Mouse (Mus musculus): Measurements from ENCODE around the gene Acd. TPM values are rescaled to one million over a fixed set of nuclear protein-coding genes. Genes with fewer than 3 reads are reported as not detected.
A peak's percentile ranks its signal among the peaks of the same experiment; 100 is the strongest.

Gene Acd
- polyA plus RNA-seq, 1 experiment from 2014 or later: 56.5 TPM

- Histone ChIP-seq H3K27me3 (ENCODE audit: control insufficient read depth, insufficient read depth, low read length) (no peaks in the 10 kb centered on the region), H3K9ac (replicated peaks; ENCODE audit: low read length) (no peak overlapping the region), H3K27ac (replicated peaks; ENCODE audit: low read depth, low read length) (no peak overlapping the region), H3K36me3 (replicated peaks; ENCODE audit: control insufficient read depth, insufficient read depth, low read depth, low read length) (peaks cover 3% of the 10 kb centered on the region), H3K9me3 (replicated peaks; ENCODE audit: control insufficient read depth, low read length) (no peaks in the 10 kb centered on the region), H3K4me3 (ENCODE audit: low read depth, low read length) (peak overlapping the region; percentile 78; the same call in 1 of the 2 replicates), H3K4me2 (ENCODE audit: low read depth, low read length) (peak overlapping the region; percentile 88), H3K4me1 (ENCODE audit: control insufficient read depth, insufficient read depth, low read length) (peaks cover 9% of the 10 kb centered on the region)
- DNase-seq (ENCODE audit: low spot score) (no peak), ATAC-seq (replicated peaks; ENCODE audit: insufficient number of reproducible peaks, low FRiP score, low TSS enrichment, low read depth) (no peak)
- WGBS: 81% methylated on average over 12 of the region's 12 CpGs
These were observed 5.5 kb upstream of the Acd start for GRCm38 (mm10) chr8:105706426-105706825.

- Histone ChIP-seq H3K9me3 (replicated peaks; ENCODE audit: control insufficient read depth, low read length) (no peaks in the 10 kb centered on the region), H3K9ac (replicated peaks; ENCODE audit: low read length) (no peak overlapping the region), H3K27me3 (ENCODE audit: control insufficient read depth, insufficient read depth, low read length) (no peaks in the 10 kb centered on the region), H3K4me3 (ENCODE audit: low read depth, low read length) (no peak overlapping the region), H3K4me1 (ENCODE audit: control insufficient read depth, insufficient read depth, low read length) (peaks cover 12% of the 10 kb centered on the region), H3K36me3 (replicated peaks; ENCODE audit: control insufficient read depth, insufficient read depth, low read depth, low read length) (peaks cover 3% of the 10 kb centered on the region), H3K27ac (replicated peaks; ENCODE audit: low read depth, low read length) (no peak overlapping the region), H3K4me2 (ENCODE audit: low read depth, low read length) (no peak overlapping the region)
- 91% methylated on average over 6 of the region's 6 CpGs for WGBS
- DNase-seq (ENCODE audit: low spot score): no peak
- no peak for ATAC-seq (replicated peaks; ENCODE audit: insufficient number of reproducible peaks, low FRiP score, low TSS enrichment, low read depth)
These were observed 4.1 kb upstream of the Acd start for GRCm38 (mm10) chr8:105704955-105705354.

DNA sequence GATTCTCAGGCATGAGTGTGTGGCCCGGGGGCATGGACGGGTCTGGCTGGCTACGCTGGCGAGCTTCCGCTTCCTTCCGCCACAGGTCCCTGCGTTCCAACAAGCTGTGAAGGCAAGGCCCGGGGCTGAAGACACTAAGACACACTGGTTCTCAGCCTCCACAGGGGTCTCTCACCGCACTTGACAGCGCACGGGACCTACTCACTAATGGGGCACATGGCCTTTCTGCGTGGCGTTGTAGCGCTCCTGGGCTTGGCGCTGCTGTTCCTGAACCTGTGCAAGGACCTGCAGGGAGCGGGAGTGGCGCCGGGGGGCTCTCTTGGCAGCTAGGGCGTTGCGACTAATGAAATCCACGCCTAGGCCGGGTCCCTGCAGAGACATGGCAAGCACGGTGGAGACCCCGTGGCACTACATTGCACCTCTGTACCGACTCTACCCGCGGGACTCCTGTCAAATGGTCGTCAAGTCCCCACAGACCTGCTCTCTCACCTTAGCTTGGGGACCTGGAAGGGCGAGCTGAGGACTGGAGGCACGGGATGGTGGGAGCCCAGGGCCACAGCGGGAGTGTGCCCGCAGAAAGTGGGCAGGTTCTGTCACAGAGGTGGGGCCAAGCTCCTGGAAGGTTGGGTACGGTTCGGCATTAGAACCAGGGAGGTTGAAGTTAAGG lies 3.4 kb upstream of the Acd start:
- Histone ChIP-seq H3K9me3 (replicated peaks; ENCODE audit: control insufficient read depth, low read length) (no peaks in the 10 kb centered on the region), H3K27me3 (ENCODE audit: control insufficient read depth, insufficient read depth, low read length) (no peaks in the 10 kb centered on the region), H3K4me3 (ENCODE audit: low read depth, low read length) (no peak overlapping the region), H3K36me3 (replicated peaks; ENCODE audit: control insufficient read depth, insufficient read depth, low read depth, low read length) (peaks cover 3% of the 10 kb centered on the region), H3K4me2 (ENCODE audit: low read depth, low read length) (no peak overlapping the region), H3K9ac (replicated peaks; ENCODE audit: low read length) (no peak overlapping the region), H3K27ac (replicated peaks; ENCODE audit: low read depth, low read length) (no peak overlapping the region), H3K4me1 (ENCODE audit: control insufficient read depth, insufficient read depth, low read length) (peaks cover 13% of the 10 kb centered on the region)
- WGBS: 92% methylated on average over 34 of the region's 34 CpGs
- ATAC-seq (replicated peaks; ENCODE audit: insufficient number of reproducible peaks, low FRiP score, low TSS enrichment, low read depth): no peak
- no peak for DNase-seq (ENCODE audit: low spot score)

GRCm38 (mm10) chr8:105702731-105703415 lies 2.0 kb upstream of the Acd start:
- Histone ChIP-seq H3K9ac (replicated peaks; ENCODE audit: low read length) (no peak overlapping the region), H3K27ac (replicated peaks; ENCODE audit: low read depth, low read length) (no peak overlapping the region), H3K4me3 (ENCODE audit: low read depth, low read length) (no peak overlapping the region), H3K27me3 (ENCODE audit: control insufficient read depth, insufficient read depth, low read length) (no peaks in the 10 kb centered on the region), H3K4me2 (ENCODE audit: low read depth, low read length) (no peak overlapping the region), H3K36me3 (replicated peaks; ENCODE audit: control insufficient read depth, insufficient read depth, low read depth, low read length) (peaks cover 3% of the 10 kb centered on the region), H3K4me1 (ENCODE audit: control insufficient read depth, insufficient read depth, low read length) (peaks cover 13% of the 10 kb centered on the region), H3K9me3 (replicated peaks; ENCODE audit: control insufficient read depth, low read length) (no peaks in the 10 kb centered on the region)
- DNase-seq (ENCODE audit: low spot score) (no peak), ATAC-seq (replicated peaks; ENCODE audit: insufficient number of reproducible peaks, low FRiP score, low TSS enrichment, low read depth) (no peak)
- WGBS: 90% methylated on average over 24 of the region's 24 CpGs

DNA sequence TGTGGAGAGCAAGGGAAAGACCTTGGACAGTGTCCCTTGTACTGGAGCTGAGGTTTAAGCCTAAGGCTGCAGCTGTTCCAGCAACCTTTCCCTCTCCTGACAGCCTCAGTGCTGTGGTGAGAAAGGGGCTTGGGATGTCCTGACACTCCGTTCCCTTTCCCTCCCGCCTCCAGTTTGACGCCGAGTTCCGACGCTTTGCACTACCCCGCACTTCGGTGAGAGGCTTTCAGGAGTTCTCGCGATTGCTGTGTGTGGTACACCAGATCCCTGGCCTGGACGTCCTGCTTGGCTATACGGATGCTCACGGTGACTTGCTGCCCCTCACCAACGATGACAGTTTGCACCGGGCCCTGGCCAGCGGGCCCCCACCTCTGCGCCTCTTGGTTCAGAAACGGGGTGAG lies 1.1 kb upstream of the Acd start:
- DNase-seq (ENCODE audit: low spot score) (no peak), ATAC-seq (replicated peaks; ENCODE audit: insufficient number of reproducible peaks, low FRiP score, low TSS enrichment, low read depth) (peak; percentile 4)
- Histone ChIP-seq H3K4me3 (ENCODE audit: low read depth, low read length) (peak overlapping the region; percentile 57), H3K27ac (replicated peaks; ENCODE audit: low read depth, low read length) (no peak overlapping the region), H3K4me1 (ENCODE audit: control insufficient read depth, insufficient read depth, low read length) (peaks cover 12% of the 10 kb centered on the region), H3K27me3 (ENCODE audit: control insufficient read depth, insufficient read depth, low read length) (no peaks in the 10 kb centered on the region), H3K9me3 (replicated peaks; ENCODE audit: control insufficient read depth, low read length) (no peaks in the 10 kb centered on the region), H3K4me2 (ENCODE audit: low read depth, low read length) (peak overlapping the region; percentile 87), H3K9ac (replicated peaks; ENCODE audit: low read length) (peak overlapping the region; percentile 46; the same call in 1 of the 2 replicates), H3K36me3 (replicated peaks; ENCODE audit: control insufficient read depth, insufficient read depth, low read depth, low read length) (peaks cover 3% of the 10 kb centered on the region)
- 43% methylated on average over 18 of the region's 18 CpGs for WGBS

- Histone ChIP-seq H3K27me3 (ENCODE audit: control insufficient read depth, insufficient read depth, low read length) (no peaks in the 10 kb centered on the region), H3K27ac (replicated peaks; ENCODE audit: low read depth, low read length) (no peak overlapping the region; the same call in 1 of the 2 replicates), H3K4me2 (ENCODE audit: low read depth, low read length) (peak overlapping the region; percentile 87), H3K9me3 (replicated peaks; ENCODE audit: control insufficient read depth, low read length) (no peaks in the 10 kb centered on the region), H3K4me1 (ENCODE audit: control insufficient read depth, insufficient read depth, low read length) (peaks cover 8% of the 10 kb centered on the region), H3K4me3 (ENCODE audit: low read depth, low read length) (peak overlapping the region; percentile 57), H3K36me3 (replicated peaks; ENCODE audit: control insufficient read depth, insufficient read depth, low read depth, low read length) (peaks cover 3% of the 10 kb centered on the region), H3K9ac (replicated peaks; ENCODE audit: low read length) (peak overlapping the region; percentile 56)
- DNase-seq (ENCODE audit: low spot score) (peak; percentile 44), ATAC-seq (replicated peaks; ENCODE audit: insufficient number of reproducible peaks, low FRiP score, low TSS enrichment, low read depth) (peak; percentile 46)
- WGBS: 0% methylated on average over 21 of the region's 21 CpGs
These were observed 336 bp downstream of the Acd start for GRCm38 (mm10) chr8:105700566-105700965.

DNA sequence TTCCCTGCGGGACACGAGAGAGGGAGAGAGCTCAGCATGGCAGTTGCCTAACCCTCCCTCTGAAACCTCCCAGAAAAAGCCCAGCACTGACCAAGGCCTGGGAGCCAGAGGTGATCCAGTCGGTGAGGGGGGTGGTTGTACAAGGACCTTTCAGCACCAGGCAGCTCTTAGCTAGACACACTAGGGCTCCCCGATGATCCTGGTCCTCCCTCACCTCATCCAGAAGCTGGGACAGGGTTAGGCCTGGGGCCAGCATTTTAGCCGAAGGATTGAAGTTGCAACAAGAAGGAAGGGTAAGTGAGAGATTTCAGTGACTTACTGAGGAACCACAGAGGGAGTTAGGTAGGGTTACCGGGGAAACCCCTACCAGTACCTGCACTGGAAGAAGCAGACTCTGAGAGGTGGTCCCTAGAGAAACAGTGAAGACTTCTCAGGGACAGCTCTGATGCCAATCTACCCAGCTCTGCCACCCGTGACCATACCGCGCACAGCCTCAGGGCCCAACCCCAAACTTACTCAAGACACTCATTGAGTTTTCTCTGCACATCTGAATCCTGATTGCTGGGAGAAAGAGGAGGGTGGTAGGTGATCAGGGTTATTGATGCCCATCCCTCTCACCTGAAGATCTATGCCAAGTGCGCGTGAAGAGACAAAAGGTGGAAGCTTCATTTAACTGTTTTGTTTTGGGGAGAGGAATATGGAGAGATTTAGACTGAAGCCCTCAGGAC lies 1.2 kb downstream of the Acd start:
- Histone ChIP-seq H3K27me3 (ENCODE audit: control insufficient read depth, insufficient read depth, low read length) (no peaks in the 10 kb centered on the region), H3K4me1 (ENCODE audit: control insufficient read depth, insufficient read depth, low read length) (peaks cover 8% of the 10 kb centered on the region), H3K27ac (replicated peaks; ENCODE audit: low read depth, low read length) (no peak overlapping the region), H3K9me3 (replicated peaks; ENCODE audit: control insufficient read depth, low read length) (no peaks in the 10 kb centered on the region), H3K9ac (replicated peaks; ENCODE audit: low read length) (peak overlapping the region; percentile 56; the same call in 1 of the 2 replicates), H3K4me3 (ENCODE audit: low read depth, low read length) (peak overlapping the region; percentile 57), H3K36me3 (replicated peaks; ENCODE audit: control insufficient read depth, insufficient read depth, low read depth, low read length) (peaks cover 3% of the 10 kb centered on the region), H3K4me2 (ENCODE audit: low read depth, low read length) (peak overlapping the region; percentile 87)
- DNase-seq (ENCODE audit: low spot score) (no peak), ATAC-seq (replicated peaks; ENCODE audit: insufficient number of reproducible peaks, low FRiP score, low TSS enrichment, low read depth) (no peak)
- 87% methylated on average over 11 of the region's 11 CpGs for WGBS

GRCm38 (mm10) chr8:105698734-105699133 lies 2.2 kb downstream of the Acd start:
- DNase-seq (ENCODE audit: low spot score) (no peak), ATAC-seq (replicated peaks; ENCODE audit: insufficient number of reproducible peaks, low FRiP score, low TSS enrichment, low read depth) (no peak)
- Histone ChIP-seq H3K4me3 (ENCODE audit: low read depth, low read length) (no peak overlapping the region), H3K4me1 (ENCODE audit: control insufficient read depth, insufficient read depth, low read length) (peaks cover 14% of the 10 kb centered on the region), H3K27me3 (ENCODE audit: control insufficient read depth, insufficient read depth, low read length) (no peaks in the 10 kb centered on the region), H3K9me3 (replicated peaks; ENCODE audit: control insufficient read depth, low read length) (no peaks in the 10 kb centered on the region), H3K27ac (replicated peaks; ENCODE audit: low read depth, low read length) (no peak overlapping the region), H3K4me2 (ENCODE audit: low read depth, low read length) (no peak overlapping the region), H3K9ac (replicated peaks; ENCODE audit: low read length) (no peak overlapping the region), H3K36me3 (replicated peaks; ENCODE audit: control insufficient read depth, insufficient read depth, low read depth, low read length) (peaks cover 3% of the 10 kb centered on the region)
- 91% methylated on average over 5 of the region's 5 CpGs for WGBS
